Mouse (Mus musculus) heart, postnatal 0 days (tissue): ENCODE results near the gene Olfr1502. TPM values are rescaled to one million over a fixed set of nuclear protein-coding genes. Genes with fewer than 3 reads are reported as not detected.
A peak's percentile ranks its signal among the peaks of the same experiment; 100 is the strongest.

Source experiments
- ATAC-seq: fragments of 200-750 bp; cut with Nextera tagmentation; 2 replicates; pipeline ENCODE4 v1.8.0; 2017; ENCODE audit warnings: low read depth, moderate number of reproducible peaks, moderate library complexity; ENCODE audit not compliant: insufficient read depth
- DNase-seq: peaks from one replicate; pipeline ENCODE4 v3.0.0-alpha.2; 2016; ENCODE audit warnings: low spot score
- H3K27ac ChIP-seq: fragments of 300-500 bp; sonication (generic); 2 replicates; pipeline ENCODE4 v1.5.1; 2014; ENCODE audit warnings: low read depth, mild to moderate bottlenecking
- H3K27me3 ChIP-seq: fragments of 300-500 bp; sonication (generic); 2 replicates; pipeline ENCODE4 v1.6.1; 2014; ENCODE audit warnings: low read length, mixed read lengths; ENCODE audit not compliant: control insufficient read depth, insufficient read depth
- H3K36me3 ChIP-seq: fragments of 300-500 bp; sonication (generic); replicated peaks from 2 replicates; pipeline ENCODE4 v1.6.1; 2014; ENCODE audit warnings: low read length, mixed read lengths; ENCODE audit not compliant: control insufficient read depth, insufficient read depth
- H3K4me1 ChIP-seq: fragments of 300-500 bp; sonication (generic); 2 replicates; pipeline ENCODE4 v1.6.1; 2014; ENCODE audit warnings: antibody characterized with exemption; ENCODE audit not compliant: control insufficient read depth, insufficient read depth
- H3K4me2 ChIP-seq: fragments of 300-500 bp; sonication (generic); 2 replicates; pipeline ENCODE4 v1.6.1; 2014; ENCODE audit warnings: low read depth, mild to moderate bottlenecking, low read length, moderate library complexity
- H3K4me3 ChIP-seq: fragments of 300-500 bp; sonication (generic); 2 replicates; pipeline ENCODE4 v1.5.1; 2014; ENCODE audit warnings: low read depth, low read length
- H3K9ac ChIP-seq: fragments of 300-500 bp; sonication (generic); replicated peaks from 2 replicates; pipeline ENCODE4 v1.6.1; 2014; ENCODE audit warnings: low read depth, low read length, mixed read lengths
- H3K9me3 ChIP-seq: fragments of 300-500 bp; sonication (generic); replicated peaks from 2 replicates; pipeline ENCODE4 v1.6.1; 2016; ENCODE audit warnings: low read length; ENCODE audit not compliant: control insufficient read depth
- CTCF ChIP-seq: IDR thresholded peaks from 2 replicates; pipeline ENCODE4 v1.5.1; 2016; ENCODE audit warnings: antibody characterized with exemption, control low read depth, low read depth
- EP300 ChIP-seq: IDR thresholded peaks from 2 replicates; pipeline ENCODE4 v1.6.1; 2016; ENCODE audit warnings: antibody characterized with exemption, low read depth
- WGBS: fragments of 180-500 bp; shearing (Covaris S2); extraction: QIAGEN DNeasy Blood & Tissue Kit; methylation state at CpG from one replicate; pipeline ENCODE4 v1.1.7; 2014; 5-methylcytosine and 5-hydroxymethylcytosine counted together
- polyA plus RNA-seq: library from polyadenylated mRNA; unstranded; fragments of >200 nt; fragmentation: Nextera tagmentation; extraction: Ambion mirVana; gene quantifications from 2 replicates; pipeline ENCODE4 v1.2.1, GENCODE M21; 2015
- total RNA-seq: library from RNA; depleted of rRNA; stranded (reverse); fragments of >200 nt; gene quantifications from 2 replicates; pipeline ENCODE4 v1.2.3, GENCODE M21; 2014; ENCODE audit warnings: low replicate concordance; rRNA removed

Gene Olfr1502
- total RNA-seq (not detected in 2 replicates), polyA plus RNA-seq (not detected in 2 replicates)

DNA sequence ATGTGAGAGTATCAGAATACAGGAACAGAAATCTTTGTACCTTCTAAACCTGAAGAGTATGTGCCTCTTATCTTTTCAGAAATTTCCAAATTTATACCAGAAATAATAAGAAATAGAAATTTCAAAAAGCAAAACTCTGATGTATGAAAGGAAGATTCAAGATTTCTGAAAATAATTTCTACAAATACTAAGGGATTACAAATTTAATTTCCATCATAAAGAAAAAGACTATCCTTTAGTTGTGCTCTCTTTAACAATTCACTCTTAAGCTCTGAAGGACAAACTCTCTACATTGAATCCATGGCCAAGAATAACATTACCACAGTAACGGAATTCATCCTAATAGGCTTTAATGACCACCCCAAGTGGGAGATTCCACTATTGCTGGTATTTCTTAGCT lies at the start of gene Olfr1502:
Olfr1502 (plus strand) TSS at position 301 of the 400 bp plus-strand sequence.
- Histone ChIP-seq H3K4me2 (no peak within 1 kb of the TSS), H3K27ac (no peak within 1 kb of the TSS), H3K9ac (no peak within 1 kb of the TSS), H3K9me3 (no peaks in the 10 kb centered on the region), H3K36me3 (no peaks in the 10 kb centered on the region), H3K27me3 (no peaks in the 10 kb centered on the region), H3K4me3 (no peak within 1 kb of the TSS), H3K4me1 (no peaks in the 10 kb centered on the region)
- TF ChIP-seq EP300 (no peak), CTCF (no peak)
- ATAC-seq, result no peak
- WGBS, result 67% methylated on average over 1 of the region's 1 CpGs
- DNase-seq, result no peak

GRCm38 (mm10) chr19:13812823-13813222 lies 48.8 kb upstream of the Olfr1502 start:
- no peaks in the 10 kb centered on the region for H3K27me3 ChIP-seq
- no peak overlapping the region for H3K4me2 ChIP-seq
- H3K4me3 ChIP-seq, result no peak overlapping the region
- 54% methylated on average over 2 of the region's 2 CpGs for WGBS
- no peak overlapping the region for H3K9ac ChIP-seq
- no peak for ATAC-seq
- H3K4me1 ChIP-seq, result no peaks in the 10 kb centered on the region
- no peak for DNase-seq
- H3K27ac ChIP-seq, result no peak overlapping the region
- TF ChIP-seq EP300 (no peak), CTCF (no peak)
- H3K36me3 ChIP-seq, result no peaks in the 10 kb centered on the region
- H3K9me3 ChIP-seq, result no peaks in the 10 kb centered on the region

DNA sequence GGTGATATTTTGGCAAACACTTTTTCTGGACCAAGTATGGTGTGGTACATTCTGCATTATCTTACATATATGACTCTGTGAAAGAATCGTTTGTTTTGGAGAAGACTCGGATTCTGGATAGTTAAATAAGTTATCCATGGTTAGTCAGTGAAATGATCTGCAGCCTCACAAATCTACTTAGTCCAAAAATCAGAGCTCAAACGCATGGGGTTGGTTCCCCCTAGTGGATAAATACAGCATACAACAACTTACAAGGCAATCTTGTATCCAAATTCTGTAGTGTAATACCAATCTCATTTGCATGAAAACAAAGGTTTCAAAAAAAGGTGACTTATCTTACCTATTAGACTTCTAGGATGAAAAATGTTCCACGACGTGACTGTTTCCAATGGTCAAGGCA lies 42.8 kb upstream of the Olfr1502 start:
- Histone ChIP-seq H3K9me3 (no peaks in the 10 kb centered on the region), H3K27me3 (no peaks in the 10 kb centered on the region), H3K4me3 (no peak overlapping the region), H3K4me1 (no peaks in the 10 kb centered on the region), H3K36me3 (no peaks in the 10 kb centered on the region), H3K4me2 (no peak overlapping the region), H3K9ac (no peak overlapping the region), H3K27ac (no peak overlapping the region)
- ATAC-seq (no peak), DNase-seq (no peak)
- 27% methylated on average over 5 of the region's 5 CpGs for WGBS
- TF ChIP-seq CTCF (peak; percentile 30; the same call in 1 of the 2 replicates), EP300 (no peak)

GRCm38 (mm10) chr19:13819347-13819746 lies 42.2 kb upstream of the Olfr1502 start, which contains the start of gene Olfr1499:
Gene Olfr1499 (minus strand): TSS chr19:13819447.
- Histone ChIP-seq H3K4me2 (no peak within 1 kb of the TSS), H3K4me3 (no peak within 1 kb of the TSS), H3K9me3 (no peaks in the 10 kb centered on the region), H3K27me3 (no peaks in the 10 kb centered on the region), H3K27ac (no peak within 1 kb of the TSS), H3K4me1 (no peaks in the 10 kb centered on the region), H3K9ac (no peak within 1 kb of the TSS), H3K36me3 (no peaks in the 10 kb centered on the region)
- TF ChIP-seq EP300, result no peak
- TF ChIP-seq CTCF, result no peak
- ATAC-seq (no peak), DNase-seq (no peak)

- Histone ChIP-seq H3K4me2 (no peak overlapping the region), H3K36me3 (no peaks in the 10 kb centered on the region), H3K27me3 (no peaks in the 10 kb centered on the region), H3K27ac (no peak overlapping the region), H3K9me3 (no peaks in the 10 kb centered on the region), H3K4me1 (no peaks in the 10 kb centered on the region), H3K9ac (no peak overlapping the region), H3K4me3 (no peak overlapping the region)
- 40% methylated on average over 5 of the region's 5 CpGs for WGBS
- TF ChIP-seq EP300, result no peak
- no peak for TF ChIP-seq CTCF
- no peak for ATAC-seq
- DNase-seq, result no peak
These were observed 40.7 kb upstream of the Olfr1502 start for GRCm38 (mm10) chr19:13820847-13821246.

DNA sequence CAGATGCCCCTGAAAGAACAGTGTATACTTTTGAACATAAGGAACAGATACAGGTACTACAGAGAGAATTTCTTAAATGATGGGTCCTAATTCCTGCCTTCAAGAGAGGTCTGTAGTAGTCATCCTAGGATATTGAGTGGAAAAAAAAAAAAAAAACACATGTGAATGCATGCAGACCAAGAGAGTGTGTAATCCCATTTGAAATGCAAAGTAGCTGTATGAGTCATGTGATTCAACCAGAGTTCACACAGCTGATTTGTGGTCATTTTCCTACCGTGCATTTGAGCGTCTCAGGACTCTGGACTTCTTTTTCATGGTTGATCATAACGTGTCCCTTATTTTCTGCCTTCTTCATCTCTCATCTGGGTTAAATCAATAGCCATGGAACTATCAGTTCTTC lies 33.1 kb upstream of the Olfr1502 start:
- Histone ChIP-seq H3K27ac (no peak overlapping the region), H3K4me1 (no peaks in the 10 kb centered on the region), H3K27me3 (no peaks in the 10 kb centered on the region), H3K9me3 (no peaks in the 10 kb centered on the region), H3K36me3 (no peaks in the 10 kb centered on the region), H3K4me3 (no peak overlapping the region), H3K4me2 (no peak overlapping the region), H3K9ac (no peak overlapping the region)
- TF ChIP-seq CTCF, result no peak
- no peak for TF ChIP-seq EP300
- ATAC-seq (no peak), DNase-seq (no peak)
- WGBS, result 64% methylated on average over 3 of the region's 3 CpGs
